Mouse (Mus musculus): ENCODE data around the gene Rest.
A peak's percentile ranks its signal among the peaks of the same experiment; 100 is the strongest.

The Rest gene

GRCm38 (mm10) chr5:77309924-77310772, 44.9 kb downstream of the Rest start, which contains the start of the genes Noa1 and Polr2b:
TSS of gene Noa1 (minus strand) at chr5:77310084.
TSS of gene Polr2b (plus strand) at chr5:77310147.
- DNase-seq, result peak; percentile 98 to 99

- DNase-seq, result no peak
Observed at GRCm38 (mm10) chr5:77314206-77314605, 48.9 kb downstream of the Rest start.

- no peak for DNase-seq
Observed at GRCm38 (mm10) chr5:77314986-77315385, 49.7 kb downstream of the Rest start.

GRCm38 (mm10) chr5:77324936-77325335, 59.6 kb downstream of the Rest start:
- DNase-seq, result no peak

GRCm38 (mm10) chr5:77330154-77330553, 64.9 kb downstream of the Rest start:
- no peak for DNase-seq

All from lung, postnatal 4 days (tissue).